Comparison of ENCODE assay signal across 8 mouse cellular contexts in genomic region chr5:66602287-66602820, GRCm38 (mm10). TPM values are rescaled to one million over a fixed set of nuclear protein-coding genes. Genes with fewer than 3 reads are reported as not detected.
DNase-seq lines count a peak whose midpoint lies in the region.

No protein-coding gene starts in this region.

- H3K4me1 ChIP-seq in heart, embryonic 10.5 days, result peaks cover 45% of the 10 kb centered on the region

- no peaks in the 10 kb centered on the region for H3K36me3 ChIP-seq in heart, embryonic 10.5 days
- no peaks in the 10 kb centered on the region for H3K36me3 ChIP-seq in macrophage (ENCODE audit: inconsistent target)

- H3K4me3 ChIP-seq in heart, embryonic 10.5 days, result no peak overlapping the region
- peak overlapping the region; percentile 33 for H3K4me3 ChIP-seq in macrophage (ENCODE audit: inconsistent target)

- 21% methylated on average over 9 of the region's 9 CpGs for WGBS in heart, embryonic 10.5 days
- 16% methylated on average over 9 of the region's 9 CpGs for WGBS in macrophage (ENCODE audit: missing documents)

- no peaks in the 10 kb centered on the region for H3K27me3 ChIP-seq in heart, embryonic 10.5 days (ENCODE audit: insufficient read depth, poor library complexity, severe bottlenecking)

- H3K79me2 ChIP-seq in macrophage (ENCODE audit: inconsistent target), result peaks cover 91% of the 10 kb centered on the region

- H3K27ac ChIP-seq in heart, embryonic 10.5 days, result no peak overlapping the region
- H3K27ac ChIP-seq in macrophage, result peak overlapping the region; percentile 85

- H3K9me3 ChIP-seq in heart, embryonic 10.5 days, result no peaks in the 10 kb centered on the region

- DNase-seq in heart, postnatal 4 days, result peak; percentile 44
- DNase-seq in heart, embryonic 10.5 days (ENCODE audit: low spot score), result no peak
- peak; percentile 8 to 11 for DNase-seq in spleen, postnatal 36 days (ENCODE audit: low spot score in 2 of 2)
- no peak for DNase-seq in spleen, postnatal 14 days (ENCODE audit: low spot score in 2 of 2)
- DNase-seq in embryo, embryonic 9.5 days (ENCODE audit: extremely low spot score), result peak; percentile 76
- DNase-seq in urinary bladder, adult 2 months (ENCODE audit: low spot score), result no peak
- no peak for DNase-seq in right cerebral cortex, adult 2 months (ENCODE audit: low spot score in 2 of 2)

RNA-seq across cellular contexts. Expression of gene Apbb2, which starts 16.2 kb away (rescaled TPM):
- 10 to 100 TPM; 60.9 to 66.7 TPM for total RNA-seq in heart, postnatal 4 days (2021)
- polyA plus RNA-seq in heart, embryonic 10.5 days (2016; fragmentation: Nextera tagmentation; extraction: Ambion mirVana), result 25.1 and 28.9 TPM in 2 replicates
- total RNA-seq in macrophage (2018; cell fraction: chromatin; rRNA removed), result 100 to 1,000 TPM in 9 of 26 experiments, 10 to 100 TPM in 17; 10.0 to 143 (median 61.4) TPM
- 10 to 100 TPM in 13 of 26 experiments, 1 to 10 TPM in 13; 2.5 to 19.6 (median 11.7) TPM for total RNA-seq in macrophage (2018; cell fraction: cytosol; rRNA removed)
- 100 to 1,000 TPM in 1 of 26 experiments, 10 to 100 TPM in 20, 1 to 10 TPM in 5; 5.7 to 116 (median 30.8) TPM for total RNA-seq in macrophage (2018; cell fraction: nucleus; rRNA removed)
- polyA plus RNA-seq in macrophage (2018), result 5.8 to 10.8 TPM (median 7.8 TPM) in 3 replicates
- 12.3 and 21.0 TPM in 2 replicates for polyA plus RNA-seq in urinary bladder, adult 2 months (2012; rRNA removed)

Comparison
In these comparisons a context has a peak if more than half of its experiments do, and no peak if none do; other contexts are left out.
1. DNase-seq: peak in heart, postnatal 4 days (single experiment), spleen, postnatal 36 days (2 of 2) and embryo, embryonic 9.5 days (single experiment); none in heart, embryonic 10.5 days (single experiment), spleen, postnatal 14 days (0 of 2), urinary bladder, adult 2 months (single experiment) and right cerebral cortex, adult 2 months (0 of 2).